Mouse (Mus musculus) bone marrow macrophage, adult 2 months (primary cell): ENCODE results near the gene Lhfpl1. TPM values are rescaled to one million over a fixed set of nuclear protein-coding genes. Genes with fewer than 3 reads are reported as not detected.
"Not testable (repeated sequence)": the region's sequence is repeated elsewhere in the genome, so short reads cannot be mapped to it uniquely, and the experiment has no call there.

ENCODE experiments used
- H3K27ac ChIP-seq: 2 replicates; pipeline ENCODE4 v1.5.1; 2012; ENCODE audit warnings: low read depth, low read length; ENCODE audit not compliant: insufficient read depth
- H3K4me1 ChIP-seq: 2 replicates; pipeline ENCODE4 v1.6.1; 2012; ENCODE audit warnings: low read length; ENCODE audit not compliant: control insufficient read depth, insufficient read depth
- H3K4me3 ChIP-seq: 2 replicates; pipeline ENCODE4 v1.5.1; 2012; ENCODE audit warnings: mild to moderate bottlenecking, low read length, moderate library complexity; ENCODE audit not compliant: insufficient read depth
- CTCF ChIP-seq: IDR thresholded peaks from 2 replicates; pipeline ENCODE4 v1.5.1; 2012; ENCODE audit warnings: low read depth, mild to moderate bottlenecking, low read length, moderate library complexity
- POLR2A ChIP-seq: IDR thresholded peaks from 2 replicates; pipeline ENCODE4 v1.6.1; 2012; ENCODE audit warnings: mild to moderate bottlenecking, low read depth, low read length, borderline replicate concordance
- polyA plus RNA-seq: library from polyadenylated mRNA; stranded (reverse); fragments of >200 nt; gene quantifications from 2 replicates; pipeline ENCODE4 v1.2.4, GENCODE M21; 2012; ENCODE audit not compliant: missing spikeins, insufficient read depth, insufficient read length

The Lhfpl1 gene
- polyA plus RNA-seq, result not detected in 2 replicates

DNA sequence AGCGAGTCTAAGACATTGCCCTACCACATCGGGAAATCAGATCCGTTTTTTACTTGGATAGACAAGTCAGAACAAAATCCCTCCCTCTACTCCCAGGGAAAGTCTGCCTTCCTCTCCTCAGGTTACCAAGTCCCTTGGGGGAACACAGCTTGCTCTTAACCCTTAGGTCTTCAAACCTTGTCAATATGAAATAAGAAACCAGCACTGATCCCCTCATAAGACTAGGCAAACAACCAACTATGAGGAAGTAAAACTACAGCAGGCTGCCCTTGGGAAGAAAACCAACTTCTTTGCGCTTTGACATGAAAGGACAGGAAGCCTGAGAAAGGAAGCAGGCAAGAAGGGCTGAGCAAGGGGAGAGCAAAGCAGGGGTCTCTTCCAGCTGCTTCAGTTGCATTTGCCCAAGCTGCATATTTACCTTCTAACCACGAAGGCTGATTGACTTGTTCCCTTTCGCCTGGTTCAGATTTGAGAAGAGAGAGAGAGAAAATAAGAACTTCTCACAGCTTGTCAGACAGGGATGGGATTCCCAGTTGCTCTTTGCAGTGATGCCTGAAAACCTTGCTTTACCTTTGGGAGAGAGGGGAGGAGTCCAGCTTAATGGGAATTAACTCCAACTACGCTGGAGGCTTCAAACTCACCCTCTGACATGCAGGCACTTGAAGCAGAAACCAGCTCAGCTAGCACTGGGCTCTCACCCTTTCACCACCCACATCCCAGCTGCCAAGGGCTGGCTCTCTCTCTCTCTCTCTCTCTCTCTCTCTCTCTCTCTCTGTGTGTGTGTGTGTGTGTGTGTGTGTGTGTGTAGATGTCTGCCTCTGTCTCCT, at the start of gene Lhfpl1:
TSS of gene Lhfpl1 (minus strand) at position 713 of the 827 bp plus-strand sequence.
- H3K4me3 ChIP-seq, result no peak within 1 kb of the TSS
- no peaks in the 10 kb centered on the region for H3K4me1 ChIP-seq
- H3K27ac ChIP-seq, result no peak within 1 kb of the TSS
- TF ChIP-seq CTCF, result no peak
- TF ChIP-seq POLR2A, result no peak

DNA sequence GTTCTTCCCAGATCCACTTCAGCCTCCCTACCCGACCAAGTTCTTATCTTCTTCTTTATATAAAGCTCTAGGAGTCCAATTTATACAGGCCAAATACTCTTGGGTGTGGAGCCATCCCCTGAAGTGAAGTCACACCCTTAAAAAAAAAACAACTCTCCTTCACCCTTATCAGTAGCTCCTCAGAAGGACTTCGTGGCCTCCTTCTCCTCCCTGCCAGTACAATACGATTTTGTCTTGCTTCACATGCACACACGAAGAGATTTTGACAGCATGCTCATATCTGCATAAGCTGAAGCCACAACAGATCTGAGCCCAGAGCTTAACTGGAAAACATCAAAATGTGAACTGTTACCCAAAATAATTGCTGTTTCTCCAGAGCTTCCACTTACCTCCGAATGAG, 22.9 kb upstream of the Lhfpl1 start:
- Histone ChIP-seq H3K4me1 (no peaks in the 10 kb centered on the region), H3K27ac (no peak overlapping the region), H3K4me3 (no peak overlapping the region)
- no peak for TF ChIP-seq POLR2A
- TF ChIP-seq CTCF, result no peak

GRCm38 (mm10) chrX:145362527-145362926, 13.6 kb upstream of the Lhfpl1 start:
- Histone ChIP-seq H3K4me1 (no peaks in the 10 kb centered on the region), H3K27ac (no peak overlapping the region), H3K4me3 (no peak overlapping the region)
- no peak for TF ChIP-seq POLR2A
- no peak for TF ChIP-seq CTCF

DNA sequence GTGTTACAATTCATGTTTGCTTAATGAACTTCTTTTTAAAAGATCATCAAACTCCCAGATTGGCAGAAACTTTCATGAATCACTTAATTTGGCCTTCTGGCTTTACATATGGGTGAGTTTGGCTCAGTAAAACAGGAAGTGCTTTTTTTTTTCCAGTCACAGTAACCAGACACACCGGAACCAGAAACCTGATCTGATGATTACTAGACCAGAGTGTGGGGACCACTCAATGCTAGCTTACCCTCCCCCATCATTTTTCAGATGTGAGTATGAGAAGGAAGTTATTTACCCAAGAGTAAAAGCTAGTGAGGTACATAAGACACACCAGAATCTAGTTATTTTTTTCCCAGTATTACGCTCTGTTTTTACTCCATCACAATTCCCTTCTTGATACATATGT, 6.5 kb downstream of the Lhfpl1 start:
- Histone ChIP-seq H3K27ac (no peak overlapping the region), H3K4me1 (no peaks in the 10 kb centered on the region), H3K4me3 (no peak overlapping the region)
- no peak for TF ChIP-seq CTCF

DNA sequence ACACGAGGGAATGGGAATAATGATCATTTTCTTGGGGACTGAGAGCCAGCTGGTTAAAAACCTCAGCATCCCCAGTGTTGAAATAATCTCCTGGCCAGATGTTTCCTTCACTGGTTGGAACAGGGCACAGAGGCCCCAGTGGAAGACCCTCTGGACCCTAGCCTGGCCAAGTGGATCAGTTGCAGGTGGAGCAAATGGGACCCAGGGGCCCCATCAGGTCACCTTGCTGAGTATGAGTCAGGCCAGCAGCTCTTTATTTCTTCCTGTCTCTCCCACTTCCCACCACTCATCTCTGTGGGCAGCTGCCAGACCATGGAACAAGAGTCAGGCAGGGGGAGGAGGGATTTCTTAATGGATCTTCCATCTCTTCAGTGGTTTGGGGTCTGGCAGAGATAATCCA, 12.7 kb downstream of the Lhfpl1 start:
- TF ChIP-seq POLR2A (no peak), CTCF (no peak)
- no peaks in the 10 kb centered on the region for H3K4me1 ChIP-seq

DNA sequence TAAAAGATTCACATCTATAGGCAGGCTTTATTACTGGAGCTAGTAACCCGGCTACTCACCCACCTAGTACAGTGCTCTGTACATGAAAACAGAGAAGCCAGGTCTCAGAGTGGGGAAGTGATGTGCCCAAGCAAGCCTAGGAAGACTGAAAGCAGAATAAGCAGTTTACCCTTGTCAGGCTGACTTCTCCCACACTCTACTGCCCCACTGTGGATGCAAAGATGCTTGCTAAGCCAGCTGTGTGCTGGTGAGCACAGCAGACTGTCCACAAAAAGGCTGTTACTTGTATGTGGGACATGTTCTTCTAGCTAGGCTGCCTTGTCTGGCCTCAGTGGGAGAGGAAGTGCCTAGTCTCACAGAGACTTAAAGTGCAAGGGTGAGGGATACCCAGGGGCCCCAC, 40.3 kb downstream of the Lhfpl1 start:
- no peaks in the 10 kb centered on the region for H3K4me1 ChIP-seq
- TF ChIP-seq CTCF (no peak), POLR2A (no peak)
- no peak overlapping the region for H3K27ac ChIP-seq

More for the DNA sequence above, 12.7 kb downstream of the Lhfpl1 start:
- Histone ChIP-seq H3K4me3 (no peak overlapping the region), H3K27ac (no peak overlapping the region)

DNA sequence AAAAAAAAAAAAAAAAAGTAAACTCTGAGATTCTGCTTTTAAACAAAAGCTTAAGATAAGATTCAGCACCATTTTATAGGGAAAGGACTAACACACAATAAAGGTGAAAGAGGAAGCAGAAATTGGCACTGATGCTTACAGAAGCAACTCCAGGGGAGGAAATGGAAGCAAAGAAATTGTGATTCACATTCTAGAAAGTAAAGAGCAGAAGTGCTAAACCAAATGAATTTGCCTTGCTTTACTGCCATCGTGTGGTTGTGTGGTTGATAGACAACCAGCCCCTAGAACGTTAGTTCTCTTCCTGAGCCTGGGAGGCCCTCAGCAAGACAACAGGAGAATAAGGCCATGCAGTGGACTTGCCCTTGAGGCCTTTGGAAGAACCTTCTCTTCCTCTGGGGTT, 41.7 kb downstream of the Lhfpl1 start:
- TF ChIP-seq CTCF (no peak), POLR2A (no peak)
- Histone ChIP-seq H3K27ac (no peak overlapping the region), H3K4me1 (no peaks in the 10 kb centered on the region), H3K4me3 (no peak overlapping the region)

More for the DNA sequence above, 40.3 kb downstream of the Lhfpl1 start:
- H3K4me3 ChIP-seq, result no peak overlapping the region

DNA sequence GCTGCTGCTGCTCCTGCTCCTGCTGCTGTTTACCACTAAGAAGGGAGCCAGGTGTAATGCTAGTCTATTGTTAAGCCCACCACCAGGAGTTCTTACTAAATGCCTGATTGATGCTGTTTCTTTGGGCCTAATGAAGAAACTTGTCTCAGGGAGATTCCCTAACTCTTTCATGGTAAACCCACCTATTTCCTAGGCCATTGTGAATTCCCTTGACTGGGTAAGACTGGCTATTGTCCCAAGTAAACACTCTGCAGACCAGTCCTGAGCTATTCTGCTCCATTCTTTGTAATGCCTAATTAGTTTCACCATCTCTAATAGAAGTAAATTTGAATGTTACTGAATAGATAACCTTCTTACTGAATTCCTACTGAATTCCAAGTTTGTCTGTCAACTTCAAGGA, 48.7 kb downstream of the Lhfpl1 start:
- H3K27ac ChIP-seq, H3K4me3 ChIP-seq, H3K4me1 ChIP-seq: not testable (repeated sequence)

DNA sequence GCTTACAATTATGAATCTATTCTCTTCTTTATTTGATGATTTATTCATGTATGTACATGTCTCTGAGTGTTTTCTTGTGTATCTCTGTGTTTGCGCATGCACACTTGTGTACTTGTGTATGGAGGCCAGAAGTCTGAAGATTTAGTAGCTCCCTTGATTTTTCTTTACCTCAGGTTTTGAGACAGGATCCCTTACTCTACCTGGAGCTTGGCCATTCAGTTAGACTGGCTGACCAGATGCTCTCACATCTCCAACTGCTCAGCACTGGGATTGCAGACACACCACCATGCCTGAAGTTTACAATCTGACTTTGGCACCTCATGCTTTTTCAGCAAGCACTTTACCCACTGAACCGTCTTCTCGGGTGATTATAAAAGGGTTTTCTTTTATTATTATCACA, 76.7 kb downstream of the Lhfpl1 start:
- TF ChIP-seq POLR2A, result no peak
- no peak for TF ChIP-seq CTCF
- Histone ChIP-seq H3K4me1 (no peaks in the 10 kb centered on the region), H3K4me3 (no peak overlapping the region), H3K27ac (no peak overlapping the region)

DNA sequence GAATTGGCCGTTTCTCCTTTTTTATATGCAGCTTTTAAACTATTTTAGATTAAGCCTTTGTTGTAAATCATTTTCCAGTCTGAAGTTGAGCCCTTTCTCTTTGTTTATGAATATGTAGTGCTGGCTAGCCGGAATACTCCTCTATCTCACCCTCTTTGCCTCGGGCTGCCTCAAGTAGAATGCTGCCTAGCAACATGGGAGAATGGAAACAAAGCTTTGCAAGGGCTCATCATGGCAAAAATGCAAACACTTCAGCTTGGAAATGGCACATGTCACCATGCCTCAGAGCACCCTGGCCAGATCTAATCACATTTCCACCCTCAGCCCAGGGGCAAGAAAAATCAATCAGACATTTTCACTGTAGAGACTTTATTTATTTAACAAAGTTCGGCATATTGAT, 77.1 kb downstream of the Lhfpl1 start:
- Histone ChIP-seq H3K27ac (no peak overlapping the region), H3K4me1 (no peaks in the 10 kb centered on the region), H3K4me3 (no peak overlapping the region)
- TF ChIP-seq POLR2A (no peak), CTCF (no peak)
